Mouse (Mus musculus) thymus, postnatal 10 days (tissue): ENCODE data around the gene Mtmr2.
"Not testable (repeated sequence)": the region's sequence is repeated elsewhere in the genome, so short reads cannot be mapped to it uniquely, and the experiment has no call there.

Experiments used
- DNase-seq, 2 experiments: peaks; one replicate each; pipeline ENCODE4 v3.0.0; 2021; ENCODE audit warnings: low spot score in 2 of 2

The Mtmr2 gene

GRCm38 (mm10) chr9:13748404-13748797 lies at the start of gene Mtmr2:
Gene Mtmr2 (plus strand): TSS chr9:13748410.
- no peak for DNase-seq

DNA sequence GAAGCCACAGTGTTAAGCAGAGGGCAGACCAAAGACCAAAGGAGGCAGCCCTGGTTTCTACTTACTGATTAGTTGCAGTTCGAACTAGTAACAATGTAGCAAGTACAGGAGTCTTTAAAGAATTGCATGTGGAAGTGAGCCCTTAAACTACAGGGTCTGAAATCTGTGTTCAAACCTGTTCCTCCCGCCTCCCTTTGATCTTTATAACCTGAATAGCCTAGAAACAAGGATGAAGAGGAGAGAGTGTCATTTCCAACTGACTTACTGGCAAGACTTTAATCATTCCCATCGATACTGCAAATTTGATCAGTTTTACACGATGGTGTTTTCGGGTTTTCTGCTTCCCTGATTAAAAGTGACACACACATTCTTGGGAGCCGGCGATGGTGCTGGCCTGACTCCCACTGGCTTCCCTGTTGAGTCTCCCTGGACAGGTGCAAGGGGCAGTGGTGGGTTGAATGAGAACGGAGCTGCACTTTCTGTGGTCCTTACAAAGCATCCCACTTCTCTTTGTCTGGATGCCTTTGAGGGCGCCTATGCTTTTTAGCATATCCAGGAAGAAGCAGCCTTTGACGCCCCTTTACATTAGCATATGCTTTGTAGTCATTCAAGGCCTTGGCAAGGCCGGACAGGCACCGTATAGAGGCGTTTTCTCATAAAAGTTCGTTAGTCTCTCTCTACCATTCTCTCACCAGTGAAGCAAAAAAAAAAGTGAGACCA lies 49.0 kb upstream of the Mtmr2 start:
- no peak for DNase-seq

GRCm38 (mm10) chr9:13699781-13700116 lies 48.5 kb upstream of the Mtmr2 start:
- DNase-seq: no peak

DNA sequence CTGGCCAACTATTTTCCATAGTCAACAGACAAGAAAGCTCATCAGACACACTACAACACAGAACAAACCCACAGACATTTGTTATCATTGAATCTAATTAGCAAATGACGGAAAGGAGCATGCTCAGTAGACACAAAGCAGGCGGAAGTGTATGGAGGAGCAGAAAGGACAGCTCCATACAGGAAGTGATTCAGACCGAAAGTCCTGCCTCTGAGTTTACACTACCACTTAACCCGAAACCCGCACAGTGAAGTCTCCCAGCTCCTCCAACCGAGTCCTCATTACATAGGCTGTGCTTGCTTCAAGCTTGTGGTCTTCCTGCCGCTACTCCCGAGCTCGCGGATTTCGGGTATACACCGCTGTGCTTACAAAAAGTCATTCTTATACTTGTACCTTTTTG lies 46.4 kb upstream of the Mtmr2 start:
- DNase-seq: no peak

GRCm38 (mm10) chr9:13703100-13703499 lies 45.1 kb upstream of the Mtmr2 start:
- no peak for DNase-seq

DNA sequence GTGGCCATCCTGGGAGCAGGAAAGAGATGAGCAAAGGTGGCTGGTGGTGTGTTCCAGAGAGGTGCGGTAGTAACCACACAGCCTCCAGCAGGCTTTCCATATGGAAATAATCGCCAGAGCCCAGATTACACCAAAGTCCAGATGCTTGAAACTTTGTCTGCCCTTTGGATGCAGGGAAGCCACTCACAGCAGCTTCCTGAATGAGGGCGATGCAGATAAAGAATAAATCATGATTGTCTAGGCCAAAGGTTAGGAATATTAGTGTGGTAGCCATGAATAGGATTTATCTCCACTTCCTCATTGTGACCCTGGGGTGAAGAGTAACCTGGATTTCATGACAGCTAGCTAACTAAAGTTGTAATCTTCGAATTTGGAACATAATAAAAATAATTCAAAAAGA lies 43.3 kb upstream of the Mtmr2 start:
- no peak for DNase-seq

- DNase-seq: no peak
Measured at GRCm38 (mm10) chr9:13707066-13707555, 41.1 kb upstream of the Mtmr2 start.

- no peak for DNase-seq
Measured at GRCm38 (mm10) chr9:13709436-13709835, 38.8 kb upstream of the Mtmr2 start.

DNA sequence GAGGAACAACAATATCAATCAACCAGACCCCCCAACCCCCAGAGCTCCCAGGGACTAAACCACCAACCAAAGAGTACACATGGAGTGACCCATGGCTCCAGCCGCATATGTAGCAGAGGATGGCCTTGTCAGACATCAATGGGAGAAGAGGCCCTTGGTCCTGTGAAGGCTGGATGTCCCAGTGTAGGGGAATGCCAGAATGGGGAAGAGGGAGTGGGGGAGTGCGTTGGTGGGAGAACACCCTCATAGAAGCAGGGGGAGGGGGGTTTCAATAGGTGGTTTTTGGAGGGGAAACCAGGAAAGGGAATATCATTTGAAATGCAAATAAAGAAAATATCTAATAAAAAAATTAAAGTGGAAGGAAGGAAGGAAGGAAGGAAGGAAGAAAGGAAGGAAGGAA lies 32.3 kb upstream of the Mtmr2 start:
- not testable (repeated sequence) for DNase-seq

DNA sequence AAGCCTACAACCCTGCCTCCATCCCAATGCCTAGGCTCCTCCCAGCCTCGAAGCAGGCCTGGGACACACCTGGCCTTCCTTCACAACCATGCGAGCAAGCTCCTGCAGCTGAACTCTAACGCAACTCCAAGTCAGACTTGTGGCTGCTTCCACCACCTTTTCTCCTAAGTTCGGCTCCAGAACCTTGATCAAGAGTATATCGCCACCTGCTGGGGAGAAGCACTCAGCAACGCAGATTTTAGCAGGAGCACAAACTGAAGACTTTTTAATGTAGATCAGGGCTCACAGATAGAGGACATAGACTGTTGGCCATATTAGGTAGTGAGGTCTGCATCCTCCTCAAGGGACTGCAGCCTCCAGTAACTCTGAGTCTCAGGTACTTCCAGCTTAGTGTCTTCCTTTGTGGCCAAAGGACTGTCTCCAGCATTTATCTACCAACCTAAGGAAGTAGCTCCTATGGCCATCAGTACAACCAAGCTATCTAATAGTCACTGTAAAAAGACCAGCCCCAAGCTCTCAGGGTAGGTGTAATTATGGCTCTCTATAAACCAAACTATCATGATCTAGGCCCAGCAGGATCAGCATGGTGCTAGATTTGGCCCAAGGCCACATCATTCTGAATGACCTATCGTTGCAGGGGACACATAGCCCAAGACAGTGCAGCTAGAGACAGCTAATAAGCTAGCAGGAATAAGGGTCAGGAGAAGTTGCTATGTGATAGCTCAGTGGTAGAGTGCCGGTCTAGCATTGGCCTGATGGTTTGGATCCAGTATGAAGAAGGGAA lies 31.7 kb upstream of the Mtmr2 start:
- DNase-seq: peak; percentile 47 to 78

DNA sequence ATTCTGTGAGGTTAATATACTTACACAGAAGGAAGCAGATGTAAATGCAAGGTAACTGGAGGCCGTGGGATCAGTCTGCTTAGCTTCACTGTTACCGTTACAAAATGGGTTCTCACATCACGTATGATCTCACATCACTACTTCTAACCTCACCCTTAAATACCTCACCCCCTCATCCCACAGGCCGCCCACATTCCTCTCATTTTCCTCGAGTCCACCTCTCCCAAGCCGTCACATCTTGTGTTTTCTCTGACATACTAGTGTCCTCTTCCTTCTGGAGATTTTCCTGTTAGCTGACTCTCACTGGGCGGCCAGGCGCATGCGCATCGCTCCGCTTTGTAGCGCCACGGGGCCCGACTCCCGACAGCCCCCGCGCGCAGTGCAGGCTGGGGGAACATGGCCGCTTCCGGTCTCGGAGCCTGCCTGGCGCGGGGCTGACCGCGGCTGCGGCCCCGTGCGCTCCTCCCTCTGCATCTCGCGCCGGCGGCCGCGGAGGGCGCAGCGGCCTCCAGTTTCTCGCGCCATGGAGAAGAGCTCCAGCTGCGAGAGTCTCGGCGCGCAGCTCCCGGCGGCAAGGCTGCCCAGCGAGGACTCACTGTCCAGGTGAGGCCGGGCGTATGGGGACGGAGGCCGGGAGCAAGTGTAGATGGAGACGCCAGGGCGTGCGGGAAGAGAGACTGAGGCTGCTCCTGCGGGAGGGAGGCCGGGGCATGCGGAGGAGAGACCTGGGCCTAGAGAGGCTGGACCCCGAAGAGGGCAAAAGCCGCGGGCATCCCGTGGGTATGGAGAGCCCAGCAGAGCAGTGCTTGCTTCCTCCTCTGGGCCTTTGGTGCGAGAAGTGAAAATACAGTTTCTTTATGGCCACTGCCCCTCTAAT lies 826 bp downstream of the Mtmr2 start:
- peak; percentile 91 to 96 for DNase-seq

GRCm38 (mm10) chr9:13749675-13749998 lies 1.4 kb downstream of the Mtmr2 start:
- no peak for DNase-seq

DNA sequence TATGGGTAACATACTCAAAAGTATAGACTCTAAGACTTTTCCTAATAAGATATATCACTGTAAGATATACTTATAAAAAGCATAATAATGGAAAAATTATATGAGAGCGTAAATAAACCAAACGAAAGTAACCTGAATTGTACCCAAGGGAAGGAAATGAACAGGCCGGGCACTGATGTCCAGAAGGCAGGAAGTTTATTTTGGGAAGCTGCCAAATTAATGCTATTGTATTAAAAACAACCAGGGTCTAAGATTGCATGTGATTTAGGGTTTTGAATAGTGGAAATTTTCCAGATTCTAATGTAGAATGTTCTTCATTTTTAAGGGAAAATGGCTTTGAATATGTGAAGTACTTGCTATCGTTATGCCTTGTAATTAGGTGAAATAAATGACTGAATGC lies 4.3 kb downstream of the Mtmr2 start:
- no peak for DNase-seq

DNA sequence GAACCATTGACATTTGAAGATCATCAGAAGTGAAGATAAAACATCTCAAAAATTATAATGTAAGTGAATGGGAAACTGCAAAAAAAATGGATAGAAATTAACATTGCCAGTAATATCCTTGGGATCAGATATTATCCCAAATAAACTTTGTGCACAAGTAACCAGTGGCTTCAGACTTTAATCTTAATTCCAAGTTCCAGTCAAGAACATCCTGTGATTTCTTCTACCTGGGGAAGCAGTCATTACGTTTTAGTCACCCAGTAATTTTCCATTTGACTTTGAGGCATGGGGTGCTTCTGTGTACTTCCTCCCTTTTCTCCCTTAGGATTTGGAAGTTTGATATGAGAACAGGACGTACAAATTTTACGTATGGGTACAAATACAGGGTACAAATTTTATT lies 12.2 kb downstream of the Mtmr2 start:
- no peak for DNase-seq

DNA sequence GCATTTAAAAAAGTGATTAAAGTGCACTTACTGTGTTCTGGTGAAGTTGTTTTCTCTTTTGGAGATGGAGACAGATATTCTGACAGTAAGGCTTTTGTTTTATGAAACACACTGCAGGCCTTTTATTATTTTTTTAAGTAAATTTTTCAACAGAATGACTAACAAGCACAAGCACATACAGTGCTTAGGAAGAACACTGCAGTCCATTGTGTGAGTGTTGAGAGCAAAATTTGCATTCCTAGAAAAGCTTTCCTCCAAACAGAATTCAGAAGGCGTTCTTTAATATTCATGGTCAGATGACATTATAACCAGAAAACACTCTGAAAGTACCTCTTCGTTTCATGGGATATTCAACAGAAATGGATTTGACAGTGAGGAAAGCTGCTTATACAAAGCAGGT lies 17.4 kb downstream of the Mtmr2 start:
- DNase-seq: no peak

GRCm38 (mm10) chr9:13766570-13766969 lies 18.4 kb downstream of the Mtmr2 start:
- DNase-seq: no peak

DNA sequence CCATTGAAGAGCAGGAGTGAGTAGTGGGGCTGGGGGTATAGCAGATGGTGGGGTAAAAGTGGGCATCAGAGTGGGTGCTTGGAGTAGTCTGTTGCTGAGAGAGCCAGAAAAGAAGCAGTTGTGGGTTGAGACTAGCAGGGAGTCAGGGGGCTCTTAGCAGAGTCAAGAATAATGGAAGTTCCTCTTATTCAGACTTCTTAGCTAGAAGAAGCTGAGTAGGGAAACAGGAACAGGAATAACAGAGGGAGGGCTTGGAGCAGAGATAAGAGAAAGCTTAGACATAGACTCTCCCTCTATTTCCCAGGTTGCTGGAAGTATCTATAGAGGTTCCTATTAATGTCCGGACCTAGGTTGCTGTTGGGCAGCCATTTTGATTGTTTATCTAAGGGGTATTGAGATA lies 26.5 kb downstream of the Mtmr2 start:
- DNase-seq: no peak

DNA sequence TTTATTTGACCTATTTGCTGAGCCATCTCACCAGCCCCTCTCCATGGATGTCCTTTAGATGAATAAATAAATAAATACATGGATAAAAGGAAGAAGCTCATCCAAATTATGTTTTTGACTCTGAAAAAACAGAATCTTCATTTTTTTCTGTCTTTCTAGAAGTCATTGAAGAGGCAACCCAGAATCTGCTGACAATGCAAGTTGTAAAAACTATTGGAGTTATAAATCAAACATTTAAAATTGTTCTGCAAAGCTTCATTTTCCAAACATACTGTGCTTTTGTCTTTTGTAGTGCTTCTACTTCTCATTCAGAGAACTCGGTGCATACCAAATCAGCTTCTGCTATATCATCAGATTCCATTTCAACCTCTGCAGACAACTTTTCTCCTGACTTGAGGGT lies 33.8 kb downstream of the Mtmr2 start:
- DNase-seq: no peak

DNA sequence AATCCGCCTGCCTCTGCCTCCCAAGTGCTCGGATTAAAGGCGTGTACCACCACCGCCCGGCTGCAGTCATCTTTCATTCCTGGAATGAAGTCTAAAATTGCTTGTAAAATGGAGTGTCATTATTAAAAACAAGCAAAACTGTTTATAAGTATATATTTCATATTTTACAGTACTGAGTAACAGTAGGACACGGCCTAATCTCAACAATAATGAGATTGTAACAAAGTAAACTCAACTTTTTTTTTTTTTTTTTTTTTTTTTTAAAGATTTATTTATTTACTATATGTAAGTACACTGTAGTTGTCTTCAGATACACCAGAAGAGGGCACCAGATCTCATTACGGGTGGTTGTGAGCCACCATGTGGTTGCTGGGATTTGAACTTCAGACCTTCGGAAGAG lies 42.7 kb downstream of the Mtmr2 start:
- not testable (repeated sequence) for DNase-seq

- no peak for DNase-seq
Measured at GRCm38 (mm10) chr9:13794302-13794701, 46.1 kb downstream of the Mtmr2 start.

DNA sequence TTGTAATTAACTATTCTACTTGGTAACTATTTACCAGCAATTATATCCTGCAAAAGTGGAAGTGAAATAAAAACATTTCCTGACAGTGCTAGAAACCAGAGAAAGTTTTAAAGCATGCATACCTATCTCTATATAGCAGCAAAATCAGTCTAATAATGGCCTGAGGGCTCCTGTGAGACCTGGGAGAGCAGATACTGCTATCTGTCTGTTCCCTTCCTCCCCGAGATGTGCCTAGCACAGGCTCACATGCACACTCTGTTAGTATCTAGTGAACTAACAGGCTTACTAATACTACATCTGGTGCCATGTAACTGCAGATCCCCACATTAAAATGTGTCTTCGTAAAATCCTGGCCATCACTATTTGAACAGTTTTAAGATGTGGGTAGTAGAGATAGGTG lies 46.5 kb downstream of the Mtmr2 start:
- no peak for DNase-seq

- DNase-seq: no peak
Measured at GRCm38 (mm10) chr9:13804480-13804879, 56.3 kb downstream of the Mtmr2 start.

DNA sequence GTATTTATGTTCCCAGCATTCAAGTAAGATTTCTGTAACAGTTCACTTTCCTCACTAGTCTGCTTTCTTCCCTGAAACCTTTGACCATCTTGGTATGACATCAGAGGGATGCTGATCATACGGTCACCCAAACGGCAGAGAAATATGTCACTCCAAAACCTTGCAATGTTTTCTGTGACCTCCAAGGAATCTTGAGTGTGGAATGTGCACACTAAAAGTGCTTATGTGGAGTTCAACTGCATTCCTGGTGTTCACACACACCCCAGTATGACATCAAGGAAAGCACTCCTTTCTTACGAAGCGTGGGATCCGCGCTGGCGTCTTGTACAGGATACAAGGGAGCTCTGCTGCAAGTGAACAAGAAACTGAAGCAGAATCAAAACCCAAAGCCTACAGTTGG lies 58.6 kb downstream of the Mtmr2 start:
- DNase-seq: no peak
